Mouse (Mus musculus) heart, embryonic 12.5 days (tissue): ENCODE results near the gene Eif3j1. TPM values are rescaled to one million over a fixed set of nuclear protein-coding genes. Genes with fewer than 3 reads are reported as not detected.
"Not testable (repeated sequence)": the region's sequence is repeated elsewhere in the genome, so short reads cannot be mapped to it uniquely, and the experiment has no call there.

Experiments
- ATAC-seq: fragments of 200-750 bp; cut with Nextera tagmentation; 2 replicates; pipeline ENCODE4 v1.8.0; 2017; ENCODE audit warnings: moderate TSS enrichment, moderate library complexity; ENCODE audit not compliant: insufficient number of reproducible peaks, low FRiP score
- H3K27ac ChIP-seq: fragments of 300-500 bp; sonication (generic); 2 replicates; pipeline ENCODE4 v1.5.1; 2016; ENCODE audit warnings: mild to moderate bottlenecking, moderate library complexity; ENCODE audit not compliant: poor library complexity, severe bottlenecking
- H3K27me3 ChIP-seq: fragments of 300-500 bp; sonication (generic); replicated peaks from 2 replicates; pipeline ENCODE4 v1.6.1; 2016; ENCODE audit warnings: mild to moderate bottlenecking, moderate library complexity
- H3K36me3 ChIP-seq: fragments of 300-500 bp; sonication (generic); 2 replicates; pipeline ENCODE4 v1.6.1; 2016; ENCODE audit warnings: mild to moderate bottlenecking, moderate library complexity
- H3K4me1 ChIP-seq: fragments of 300-500 bp; sonication (generic); replicated peaks from 2 replicates; pipeline ENCODE4 v1.6.1; 2016; ENCODE audit warnings: mild to moderate bottlenecking
- H3K4me2 ChIP-seq: fragments of 300-500 bp; sonication (generic); 2 replicates; pipeline ENCODE4 v1.6.1; 2016; ENCODE audit warnings: mild to moderate bottlenecking, moderate library complexity
- H3K4me3 ChIP-seq: fragments of 300-500 bp; sonication (generic); 2 replicates; pipeline ENCODE4 v1.5.1; 2016; ENCODE audit warnings: mild to moderate bottlenecking
- H3K9ac ChIP-seq: fragments of 300-500 bp; sonication (generic); 2 replicates; pipeline ENCODE4 v1.6.1; 2016; ENCODE audit warnings: mild to moderate bottlenecking, moderate library complexity
- H3K9me3 ChIP-seq: fragments of 300-500 bp; sonication (generic); replicated peaks from 2 replicates; pipeline ENCODE4 v1.6.1; 2016; ENCODE audit warnings: mild to moderate bottlenecking, moderate library complexity
- WGBS: fragments of 180-500 bp; shearing (Covaris S2); methylation state at CpG from one replicate; pipeline ENCODE4 v1.1.7; 2016; 5-methylcytosine and 5-hydroxymethylcytosine counted together
- polyA plus RNA-seq: library from polyadenylated mRNA; unstranded; fragments of >200 nt; fragmentation: Nextera tagmentation; extraction: Ambion mirVana; gene quantifications from 2 replicates; pipeline ENCODE4 v1.2.1, GENCODE M21; 2016

Eif3j1 gene
- polyA plus RNA-seq, 1 experiment from 2014 or later: 15.7 TPM

- Histone ChIP-seq H3K9ac (no peak overlapping the region), H3K9me3 (no peaks in the 10 kb centered on the region), H3K4me1 (peaks cover 18% of the 10 kb centered on the region), H3K27ac (no peak overlapping the region), H3K4me2 (no peak overlapping the region), H3K36me3 (peaks cover 41% of the 10 kb centered on the region), H3K27me3 (no peaks in the 10 kb centered on the region), H3K4me3 (no peak overlapping the region)
- no peak for ATAC-seq
- WGBS: 72% methylated on average over 11 of the region's 11 CpGs
Measured at GRCm38 (mm10) chr2:122059365-122060115, 31.2 kb downstream of the Eif3j1 start.

DNA sequence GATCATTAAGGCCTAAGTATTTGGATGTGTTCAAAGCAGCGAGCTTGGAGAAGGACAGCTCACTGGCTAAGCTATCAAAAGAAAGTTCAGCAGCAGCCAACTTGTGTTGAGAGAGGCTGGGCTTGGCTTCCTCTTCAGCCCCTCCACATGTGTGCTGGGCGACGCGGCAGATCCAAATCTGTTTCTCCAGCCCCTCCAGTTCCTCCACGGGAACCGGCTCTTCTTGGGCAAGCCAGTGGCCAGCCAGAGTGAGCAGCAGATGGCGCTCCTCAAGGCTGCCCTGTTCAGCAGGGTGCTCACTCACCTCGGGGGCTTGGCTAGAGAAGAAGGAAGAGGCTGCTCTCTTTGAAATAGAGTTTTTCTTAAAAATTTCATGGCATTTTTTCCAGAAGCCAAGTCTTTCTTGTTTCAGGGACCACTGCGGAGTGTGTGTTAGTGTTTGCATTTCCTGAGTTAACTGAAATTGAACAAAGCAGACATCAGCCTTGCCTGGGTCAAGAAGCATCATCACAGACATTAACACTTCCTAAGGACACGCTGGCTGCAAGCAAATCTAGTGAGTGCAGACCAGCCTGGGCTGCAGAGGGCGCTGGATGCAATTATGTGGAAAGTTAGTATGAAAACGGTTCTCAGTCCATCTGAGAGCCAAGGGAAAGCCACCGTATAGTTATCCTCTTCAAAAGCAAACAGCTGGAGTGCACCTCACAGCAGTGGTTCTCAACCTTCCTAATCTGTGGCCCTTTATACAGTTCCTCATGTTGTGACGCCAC is 37.0 kb downstream of the Eif3j1 start:
- Histone ChIP-seq H3K4me2 (no peak overlapping the region), H3K27ac (no peak overlapping the region), H3K9me3 (no peaks in the 10 kb centered on the region), H3K4me1 (peaks cover 15% of the 10 kb centered on the region), H3K9ac (no peak overlapping the region), H3K4me3 (no peak overlapping the region), H3K36me3 (peaks cover 51% of the 10 kb centered on the region), H3K27me3 (no peaks in the 10 kb centered on the region)
- WGBS: 50% methylated on average over 14 of the region's 14 CpGs
- no peak for ATAC-seq

GRCm38 (mm10) chr2:122066241-122066640 is 37.9 kb downstream of the Eif3j1 start:
- ATAC-seq: no peak
- WGBS: 50% methylated on average over 8 of the region's 8 CpGs
- Histone ChIP-seq H3K36me3 (peaks cover 58% of the 10 kb centered on the region), H3K9ac (0 out of 2 replicates have a peak overlapping the region, but pooled peaks have one; percentile 2), H3K4me1 (peaks cover 9% of the 10 kb centered on the region; the same call in 1 of the 2 replicates), H3K9me3 (no peaks in the 10 kb centered on the region), H3K27ac (no peak overlapping the region; the same call in 1 of the 2 replicates), H3K27me3 (no peaks in the 10 kb centered on the region), H3K4me2 (no peak overlapping the region), H3K4me3 (no peak overlapping the region)

DNA sequence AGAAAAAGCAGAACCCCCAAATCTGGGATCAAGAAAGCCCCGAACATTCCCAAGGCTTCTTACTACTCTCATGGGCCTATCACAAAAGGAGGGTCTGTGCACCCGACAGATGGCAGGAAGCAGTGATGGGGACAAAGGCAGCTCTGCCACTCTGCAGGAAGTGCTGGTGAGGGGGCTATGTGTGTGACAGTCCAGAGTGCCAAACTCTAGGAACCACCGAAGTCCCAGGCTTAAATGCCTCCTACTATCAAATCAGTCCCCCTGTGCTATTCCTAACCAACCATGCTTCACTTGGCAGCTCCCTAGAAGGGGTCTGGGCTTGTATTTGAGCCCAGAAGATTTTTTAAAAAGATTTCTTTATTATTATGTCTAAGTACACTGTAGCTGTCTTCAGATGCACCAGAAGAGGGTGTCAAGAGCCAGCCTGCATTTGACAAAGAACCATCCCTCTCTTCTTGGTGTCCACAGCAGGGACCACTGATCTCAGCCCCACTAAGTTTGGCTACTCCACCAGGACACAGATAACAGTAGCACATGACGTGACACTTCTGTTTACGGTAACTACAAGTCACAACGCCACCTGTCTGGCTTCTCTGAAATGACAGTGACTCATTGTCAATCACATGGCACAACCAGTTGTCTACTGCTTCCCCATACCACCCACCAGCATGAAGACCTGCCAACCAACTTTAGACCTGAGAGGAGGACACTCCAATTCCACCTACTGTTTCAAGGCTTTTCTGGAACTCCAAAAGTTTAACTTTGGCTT is 41.0 kb downstream of the Eif3j1 start:
- 75% methylated on average over 6 of the region's 6 CpGs for WGBS

DNA sequence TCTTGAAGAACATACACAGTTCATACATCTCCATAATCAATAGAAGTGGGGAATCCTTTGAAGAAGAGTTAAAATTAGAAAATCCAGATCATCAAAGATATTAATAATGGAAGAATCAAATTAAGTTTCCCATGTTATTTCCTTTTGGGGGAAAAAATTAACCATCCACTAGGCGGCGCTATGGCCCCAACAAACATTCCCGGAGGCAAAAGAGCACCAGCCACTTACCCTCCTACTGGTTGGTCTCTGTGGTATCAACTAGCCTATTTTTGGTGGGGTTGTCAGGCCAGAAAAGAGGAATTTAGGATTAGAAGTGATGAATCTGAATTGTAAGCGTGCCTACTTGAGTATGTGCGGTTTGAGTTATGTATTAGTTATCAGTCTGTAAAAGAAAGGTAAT is 41.6 kb downstream of the Eif3j1 start:
- Histone ChIP-seq H3K4me3 (no peak overlapping the region), H3K27ac (no peak overlapping the region), H3K9ac (no peak overlapping the region), H3K36me3 (peaks cover 63% of the 10 kb centered on the region), H3K9me3 (no peaks in the 10 kb centered on the region), H3K4me1 (peaks cover 6% of the 10 kb centered on the region; the same call in 1 of the 2 replicates), H3K27me3 (no peaks in the 10 kb centered on the region), H3K4me2 (no peak overlapping the region)
- no peak for ATAC-seq
- WGBS: 39% methylated on average over 5 of the region's 5 CpGs

More for the DNA sequence above, 41.0 kb downstream of the Eif3j1 start:
- peaks cover 63% of the 10 kb centered on the region for H3K36me3 ChIP-seq
- H3K27ac ChIP-seq: no peak overlapping the region
- no peak overlapping the region for H3K4me3 ChIP-seq
- peaks cover 6% of the 10 kb centered on the region; the same call in 1 of the 2 replicates for H3K4me1 ChIP-seq
- H3K9me3 ChIP-seq: no peaks in the 10 kb centered on the region
- H3K9ac ChIP-seq: no peak overlapping the region
- ATAC-seq: no peak
- H3K27me3 ChIP-seq: no peaks in the 10 kb centered on the region
- no peak overlapping the region for H3K4me2 ChIP-seq

DNA sequence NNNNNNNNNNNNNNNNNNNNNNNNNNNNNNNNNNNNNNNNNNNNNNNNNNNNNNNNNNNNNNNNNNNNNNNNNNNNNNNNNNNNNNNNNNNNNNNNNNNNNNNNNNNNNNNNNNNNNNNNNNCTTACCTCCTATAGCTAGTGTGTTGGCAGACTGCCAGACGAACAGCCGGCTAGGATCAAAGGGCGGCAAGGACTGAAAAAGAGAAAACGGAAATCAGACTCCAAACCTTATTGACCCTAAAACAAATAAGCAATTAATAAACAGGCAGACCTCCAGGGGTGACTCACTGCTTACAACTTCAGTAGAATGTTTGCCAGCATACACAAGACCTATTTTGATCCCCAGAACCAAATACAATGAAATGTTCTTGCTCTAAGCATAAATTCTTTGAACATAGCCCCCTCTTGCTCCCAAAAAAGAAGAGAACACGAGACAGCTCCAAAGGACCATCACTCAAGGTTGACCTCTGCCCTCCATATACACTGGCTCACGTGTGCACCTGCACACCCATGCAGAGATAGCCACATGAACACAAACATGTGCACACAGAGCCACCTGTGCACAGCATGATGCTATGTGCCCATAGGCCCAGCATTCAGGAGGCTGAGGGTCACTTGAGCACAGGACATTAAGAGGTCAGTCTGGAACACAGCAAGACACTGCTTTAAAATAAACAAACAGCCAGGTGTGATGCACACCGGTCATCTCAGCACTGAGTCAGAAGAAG is 53.5 kb downstream of the Eif3j1 start:
- WGBS: 57% methylated on average over 7 of the region's 7 CpGs
- Histone ChIP-seq H3K27me3 (no peaks in the 10 kb centered on the region), H3K27ac (no peak overlapping the region), H3K4me2 (no peak overlapping the region), H3K4me3 (no peak overlapping the region), H3K9ac (no peak overlapping the region), H3K36me3 (peaks cover 71% of the 10 kb centered on the region), H3K9me3 (no peaks in the 10 kb centered on the region), H3K4me1 (peaks cover 6% of the 10 kb centered on the region; the same call in 1 of the 2 replicates)
- ATAC-seq: no peak

- Histone ChIP-seq H3K4me2 (no peak overlapping the region), H3K9ac (no peak overlapping the region), H3K27ac (no peak overlapping the region), H3K4me1 (peaks cover 6% of the 10 kb centered on the region; the same call in 1 of the 2 replicates), H3K27me3 (no peaks in the 10 kb centered on the region), H3K4me3 (no peak overlapping the region), H3K9me3 (no peaks in the 10 kb centered on the region), H3K36me3 (peaks cover 73% of the 10 kb centered on the region)
- 75% methylated on average over 4 of the region's 4 CpGs for WGBS
- ATAC-seq: no peak
Measured at GRCm38 (mm10) chr2:122086446-122086845, 58.1 kb downstream of the Eif3j1 start.

DNA sequence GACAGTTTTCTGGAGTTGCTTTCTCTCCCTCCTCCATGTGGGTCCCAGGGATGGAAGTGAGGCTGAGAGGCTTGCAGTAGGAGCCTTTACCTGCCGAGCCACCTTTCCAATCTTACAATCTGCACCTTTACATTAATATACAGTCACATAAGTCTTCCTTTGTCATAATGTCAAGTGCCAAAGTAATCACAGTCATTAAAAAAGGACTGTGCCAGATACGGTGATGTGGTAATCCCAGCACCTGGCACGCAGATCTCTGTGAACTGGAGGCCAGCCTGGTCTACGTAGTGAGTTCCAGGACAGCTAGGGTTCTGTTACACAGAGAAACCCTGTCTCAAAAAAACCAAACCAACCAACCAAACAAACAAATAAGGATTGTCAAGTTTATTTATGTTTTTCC is 65.5 kb downstream of the Eif3j1 start:
- no peak overlapping the region for H3K9ac ChIP-seq
- no peak overlapping the region for H3K4me3 ChIP-seq
- 93% methylated on average over 4 of the region's 4 CpGs for WGBS
- H3K4me2 ChIP-seq: no peak overlapping the region
- peaks cover 76% of the 10 kb centered on the region for H3K36me3 ChIP-seq
- H3K9me3 ChIP-seq: no peaks in the 10 kb centered on the region
- H3K27me3 ChIP-seq: no peaks in the 10 kb centered on the region
- H3K4me1 ChIP-seq: no peaks in the 10 kb centered on the region
- no peak for ATAC-seq
- H3K27ac ChIP-seq: no peak overlapping the region

- H3K9ac ChIP-seq, H3K9me3 ChIP-seq, H3K4me3 ChIP-seq, ATAC-seq, H3K4me2 ChIP-seq, H3K27me3 ChIP-seq, H3K4me1 ChIP-seq, H3K27ac ChIP-seq: not testable (repeated sequence)
- WGBS: 77% methylated on average over 5 of the region's 5 CpGs
- peaks cover 78% of the 10 kb centered on the region for H3K36me3 ChIP-seq
Measured at GRCm38 (mm10) chr2:122097686-122098085, 69.3 kb downstream of the Eif3j1 start.

- Histone ChIP-seq H3K4me1 (no peaks in the 10 kb centered on the region), H3K9ac (no peak overlapping the region), H3K4me2 (no peak overlapping the region), H3K4me3 (no peak overlapping the region), H3K27ac (no peak overlapping the region), H3K36me3 (peaks cover 66% of the 10 kb centered on the region), H3K27me3 (no peaks in the 10 kb centered on the region), H3K9me3 (no peaks in the 10 kb centered on the region)
- no peak for ATAC-seq
Measured at GRCm38 (mm10) chr2:122102070-122102469, 73.7 kb downstream of the Eif3j1 start.
